Mouse (Mus musculus) hindbrain, embryonic 10.5 days (tissue): Measurements from ENCODE around the gene Exoc3l2. TPM values are rescaled to one million over a fixed set of nuclear protein-coding genes. Genes with fewer than 3 reads are reported as not detected.

Source experiments
- DNase-seq: peaks from one replicate; pipeline ENCODE4 v3.0.0-alpha.2; 2017; ENCODE audit warnings: low spot score
- H3K27ac ChIP-seq: fragments of 300-500 bp; sonication (generic); 2 replicates; pipeline ENCODE4 v1.5.1; 2016; ENCODE audit warnings: mild to moderate bottlenecking, moderate library complexity
- H3K27me3 ChIP-seq: fragments of 300-500 bp; sonication (generic); 2 replicates; pipeline ENCODE4 v1.6.1; 2016; ENCODE audit warnings: mild to moderate bottlenecking; ENCODE audit not compliant: poor library complexity, insufficient read depth, severe bottlenecking
- H3K36me3 ChIP-seq: fragments of 300-500 bp; sonication (generic); 2 replicates; pipeline ENCODE4 v1.6.1; 2016; ENCODE audit warnings: mild to moderate bottlenecking, moderate library complexity
- H3K4me1 ChIP-seq: fragments of 300-500 bp; sonication (generic); replicated peaks from 2 replicates; pipeline ENCODE4 v1.6.1; 2016; ENCODE audit warnings: mild to moderate bottlenecking
- H3K4me3 ChIP-seq: fragments of 300-500 bp; sonication (generic); 2 replicates; pipeline ENCODE4 v1.5.1; 2016; ENCODE audit warnings: mild to moderate bottlenecking, moderate library complexity
- H3K9me3 ChIP-seq: fragments of 300-500 bp; sonication (generic); 2 replicates; pipeline ENCODE4 v1.6.1; 2016; ENCODE audit warnings: mild to moderate bottlenecking, moderate library complexity
- WGBS: fragments of 180-500 bp; shearing (Covaris S2); methylation state at CpG from one replicate; pipeline ENCODE4 v1.1.7; 2016; 5-methylcytosine and 5-hydroxymethylcytosine counted together
- polyA plus RNA-seq: library from polyadenylated mRNA; unstranded; fragments of >200 nt; fragmentation: Nextera tagmentation; extraction: Ambion mirVana; gene quantifications from 2 replicates; pipeline ENCODE4 v1.2.1, GENCODE M21; 2016

Gene Exoc3l2
- polyA plus RNA-seq, 1 experiment from 2014 or later = 0.39 TPM

DNA sequence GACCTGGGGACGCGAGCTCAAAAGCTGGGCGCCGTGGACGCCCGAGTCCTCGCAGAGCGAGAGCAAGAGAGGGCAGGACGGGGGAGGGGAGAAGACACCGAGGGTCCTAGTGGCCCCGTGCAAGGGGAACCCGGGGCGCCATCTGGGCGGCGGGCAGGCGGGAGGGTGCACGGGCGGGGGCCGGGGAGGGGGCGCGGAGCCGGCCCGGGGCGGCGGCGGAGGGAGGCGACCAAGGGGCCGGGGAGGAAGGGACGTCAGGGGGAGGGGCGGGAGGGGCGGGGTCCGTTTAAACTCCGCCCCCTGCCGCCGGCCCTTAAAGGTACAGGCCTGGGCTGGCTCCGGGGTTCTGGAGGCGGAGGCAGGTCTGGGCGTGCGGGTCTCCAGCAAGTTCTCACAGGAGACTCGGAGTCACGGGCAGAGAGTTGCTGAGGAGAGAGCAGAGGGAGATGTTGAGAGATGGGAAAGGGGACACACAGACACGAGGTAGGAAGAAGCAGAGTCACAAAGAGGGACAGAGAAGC lies 4.5 kb upstream of the Exoc3l2 start, which contains the start of gene Mark4:
TSS of gene Mark4 (minus strand) at position 231 of the 521 bp plus-strand sequence.
- Histone ChIP-seq H3K4me1 (peaks cover 52% of the 10 kb centered on the region), H3K27ac (peak within 1 kb of the TSS; percentile 94), H3K9me3 (no peaks in the 10 kb centered on the region), H3K4me3 (peak within 1 kb of the TSS; percentile 99), H3K27me3 (peaks cover 14% of the 10 kb centered on the region), H3K36me3 (peaks cover 30% of the 10 kb centered on the region)
- DNase-seq = peak; percentile 90
- whole genome bisulfite sequencing = 2% methylated on average over 42 of the region's 42 CpGs

DNA sequence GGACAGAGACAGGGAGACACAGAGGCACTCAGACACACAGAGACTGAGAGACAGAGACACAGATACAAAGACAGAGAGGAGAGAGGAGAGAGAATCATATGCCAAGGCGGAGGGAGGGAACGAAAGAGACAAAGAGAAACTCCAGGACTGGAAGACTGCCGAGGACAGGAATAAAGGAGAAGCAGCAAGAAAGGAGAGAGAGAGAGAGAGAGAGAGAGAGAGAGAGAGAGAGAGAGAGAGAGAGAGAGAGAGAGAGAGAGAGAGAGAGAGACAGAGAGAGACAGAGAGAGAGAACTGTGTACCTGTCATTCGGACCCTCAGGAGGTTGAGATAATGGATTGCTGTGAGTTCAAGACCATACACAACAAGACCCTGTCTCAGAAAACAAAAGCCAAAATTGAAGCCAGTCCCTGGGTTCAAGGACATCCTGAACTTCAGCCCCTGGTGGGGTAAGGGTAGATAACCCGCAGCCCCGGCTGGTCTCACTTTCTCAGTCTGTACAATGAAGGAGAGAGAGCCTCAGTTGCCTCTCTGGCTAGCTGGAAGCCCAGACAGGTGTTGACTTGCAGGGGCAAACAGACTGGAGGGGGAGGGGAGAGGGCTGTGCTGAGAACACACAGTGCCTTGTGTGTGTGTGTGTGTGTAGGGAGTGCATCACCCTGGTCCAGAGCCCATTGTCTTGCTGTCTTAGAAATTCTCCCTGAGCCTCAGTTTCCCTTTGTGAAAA lies 3.8 kb upstream of the Exoc3l2 start:
- Histone ChIP-seq H3K27me3 (peaks cover 21% of the 10 kb centered on the region), H3K9me3 (no peaks in the 10 kb centered on the region), H3K27ac (peak overlapping the region; percentile 94), H3K36me3 (peaks cover 24% of the 10 kb centered on the region), H3K4me1 (peaks cover 52% of the 10 kb centered on the region), H3K4me3 (peak overlapping the region; percentile 99)
- no peak for DNase-seq
- 26% methylated on average over 6 of the region's 6 CpGs for WGBS

DNA sequence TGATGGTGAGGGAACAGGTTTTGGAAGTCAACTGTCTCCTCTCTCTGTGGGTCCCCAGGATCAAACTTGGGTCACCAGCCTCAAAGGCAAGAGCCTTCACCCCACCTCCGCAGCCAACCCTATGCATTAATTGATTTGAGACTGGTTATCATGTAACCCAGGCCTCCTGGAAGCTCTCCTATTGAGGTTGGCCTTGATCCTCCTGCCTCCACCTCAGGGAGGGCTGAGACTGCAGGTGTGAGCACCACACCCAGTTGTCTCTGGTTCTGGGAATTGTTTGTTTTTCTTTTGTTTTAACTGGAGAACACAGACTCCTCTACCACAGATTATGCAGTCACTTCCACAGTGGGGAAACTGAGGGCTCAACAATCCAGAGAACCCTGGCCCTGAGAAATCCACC lies 2.6 kb upstream of the Exoc3l2 start:
- H3K4me1 ChIP-seq = peaks cover 62% of the 10 kb centered on the region
- no peak for DNase-seq
- no peak overlapping the region for H3K4me3 ChIP-seq
- 68% methylated on average over 1 of the region's 1 CpGs for WGBS
- no peaks in the 10 kb centered on the region for H3K9me3 ChIP-seq
- no peak overlapping the region for H3K27ac ChIP-seq
- H3K36me3 ChIP-seq = peaks cover 12% of the 10 kb centered on the region
- peaks cover 33% of the 10 kb centered on the region for H3K27me3 ChIP-seq

DNA sequence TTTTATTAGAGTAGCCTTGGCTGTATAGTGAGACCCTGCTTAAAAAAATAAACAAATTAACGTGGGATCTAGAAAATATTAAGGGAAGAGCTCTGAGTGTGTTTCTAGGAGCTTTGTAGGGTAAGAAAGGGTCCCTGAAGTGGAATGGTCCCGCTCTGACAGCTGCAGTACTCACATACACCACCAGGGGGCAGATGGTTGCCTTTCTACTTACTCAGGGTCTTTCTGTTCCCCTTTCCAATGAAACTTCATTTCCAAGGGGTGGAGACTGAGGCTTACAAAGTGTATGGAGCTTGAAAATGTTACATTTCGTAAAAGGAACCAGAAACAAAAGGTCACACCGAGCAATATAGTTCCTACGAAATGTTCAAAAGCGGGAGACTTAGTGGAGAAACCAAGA lies 1.6 kb upstream of the Exoc3l2 start:
- Histone ChIP-seq H3K4me1 (peaks cover 52% of the 10 kb centered on the region), H3K27ac (no peak overlapping the region), H3K27me3 (peaks cover 43% of the 10 kb centered on the region), H3K36me3 (peaks cover 3% of the 10 kb centered on the region), H3K9me3 (no peaks in the 10 kb centered on the region), H3K4me3 (no peak overlapping the region)
- DNase-seq = peak; percentile 84
- 17% methylated on average over 6 of the region's 6 CpGs for WGBS

DNA sequence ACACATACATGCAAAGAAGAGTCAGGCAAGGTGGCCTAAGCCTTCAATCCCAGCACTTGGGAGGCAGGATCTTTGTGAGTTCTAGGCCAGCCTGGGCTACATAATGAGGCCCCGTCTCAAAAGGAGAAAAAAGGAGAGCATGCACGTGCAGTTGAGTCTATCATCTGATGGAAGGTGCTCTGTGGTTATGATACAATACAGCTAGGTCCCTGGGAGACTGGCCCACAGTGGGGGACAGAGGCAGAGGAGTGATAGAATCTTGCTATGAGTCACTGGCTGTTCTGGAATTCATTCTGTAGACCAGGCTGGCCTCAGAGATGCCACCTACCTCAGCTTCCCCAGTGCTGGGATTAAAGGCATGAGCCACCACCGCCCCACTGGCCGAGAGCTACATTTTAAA lies 688 bp upstream of the Exoc3l2 start:
- no peak for DNase-seq
- peaks cover 43% of the 10 kb centered on the region for H3K4me1 ChIP-seq
- no peak overlapping the region; the same call in 1 of the 2 replicates for H3K27ac ChIP-seq
- no peaks in the 10 kb centered on the region for H3K9me3 ChIP-seq
- peaks cover 52% of the 10 kb centered on the region for H3K27me3 ChIP-seq
- 58% methylated on average over 4 of the region's 4 CpGs for WGBS
- no peak overlapping the region for H3K4me3 ChIP-seq
- H3K36me3 ChIP-seq = no peaks in the 10 kb centered on the region

DNA sequence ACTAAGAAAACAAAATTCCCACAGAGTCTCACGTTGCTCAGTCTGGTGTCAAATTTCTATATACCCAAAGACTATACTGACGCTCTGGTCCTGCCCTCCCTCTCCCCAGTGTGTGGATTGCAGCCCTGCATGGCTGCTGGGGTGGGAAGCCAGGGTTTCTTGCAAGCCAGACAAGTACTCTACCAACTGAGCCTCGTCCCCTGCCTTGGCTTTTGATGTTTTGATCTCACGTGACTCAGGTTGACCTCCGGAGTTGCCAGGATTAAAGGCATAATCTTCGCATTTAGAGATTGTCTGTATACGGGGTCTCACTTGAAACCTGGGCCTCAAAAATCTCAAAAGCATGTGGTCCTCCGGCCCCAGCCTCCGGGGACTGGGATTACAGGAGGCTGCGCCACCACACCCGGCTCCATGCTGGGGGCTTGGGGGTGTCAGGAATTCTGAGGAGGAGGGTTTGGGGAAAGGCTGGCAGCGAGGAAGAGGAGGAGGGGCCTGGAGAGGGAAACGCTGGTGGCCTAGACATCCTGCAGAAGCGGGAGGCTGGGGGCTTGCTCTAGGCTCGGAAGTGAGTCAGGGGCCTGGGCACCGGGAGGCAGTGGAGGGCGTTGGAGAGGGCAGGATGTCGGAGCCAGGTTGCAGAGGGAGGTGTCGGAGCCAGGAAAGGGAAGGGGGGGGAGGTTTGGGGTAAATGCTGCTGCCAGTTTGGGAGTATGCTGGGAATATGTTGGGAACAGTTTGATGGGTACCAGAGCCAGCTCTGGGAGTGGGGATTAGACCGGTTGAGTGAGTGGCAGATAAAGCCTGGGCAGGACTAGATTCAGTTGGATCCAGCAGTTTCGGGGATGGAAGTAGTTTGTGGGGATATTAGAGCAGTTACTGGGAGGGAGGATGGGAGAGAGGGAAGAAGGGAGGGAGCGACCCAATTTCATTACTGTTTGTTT lies 1.5 kb downstream of the Exoc3l2 start:
- H3K4me3 ChIP-seq = peak overlapping the region; percentile 32
- DNase-seq = no peak
- no peaks in the 10 kb centered on the region for H3K9me3 ChIP-seq
- H3K27me3 ChIP-seq = peaks cover 74% of the 10 kb centered on the region
- WGBS = 12% methylated on average over 22 of the region's 22 CpGs
- H3K36me3 ChIP-seq = no peaks in the 10 kb centered on the region
- peaks cover 31% of the 10 kb centered on the region for H3K4me1 ChIP-seq
- peak overlapping the region; percentile 60; the same call in 1 of the 2 replicates for H3K27ac ChIP-seq

DNA sequence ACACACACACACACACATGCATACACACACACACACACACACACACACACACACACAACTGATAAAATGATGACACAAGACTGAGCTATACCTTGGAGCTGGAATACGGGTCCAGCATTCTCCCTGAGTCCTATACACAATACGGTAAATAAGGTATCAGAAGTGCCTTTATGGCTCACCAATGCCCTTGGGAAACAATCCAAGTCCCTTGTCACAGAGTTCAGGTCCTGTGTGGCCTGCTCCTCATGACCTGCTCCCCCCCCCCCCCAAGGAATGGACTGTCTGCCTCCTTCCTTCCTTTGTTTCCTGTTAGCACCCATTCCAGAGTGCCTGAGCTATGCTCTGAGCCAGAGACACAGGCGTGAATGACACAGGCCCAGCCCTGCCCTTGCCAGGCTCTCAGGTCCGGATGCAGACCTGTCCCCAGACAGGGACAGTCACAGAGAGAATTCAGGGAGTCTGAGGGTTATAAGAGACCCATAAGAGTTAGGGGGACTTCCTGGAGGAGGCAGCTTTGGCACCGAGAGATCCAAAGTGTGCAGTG lies 3.5 kb downstream of the Exoc3l2 start:
- no peak overlapping the region for H3K27ac ChIP-seq
- H3K4me3 ChIP-seq = no peak overlapping the region
- H3K36me3 ChIP-seq = no peaks in the 10 kb centered on the region
- H3K4me1 ChIP-seq = peaks cover 36% of the 10 kb centered on the region
- WGBS = 62% methylated on average over 5 of the region's 5 CpGs
- no peaks in the 10 kb centered on the region for H3K9me3 ChIP-seq
- peaks cover 95% of the 10 kb centered on the region for H3K27me3 ChIP-seq
- no peak for DNase-seq

DNA sequence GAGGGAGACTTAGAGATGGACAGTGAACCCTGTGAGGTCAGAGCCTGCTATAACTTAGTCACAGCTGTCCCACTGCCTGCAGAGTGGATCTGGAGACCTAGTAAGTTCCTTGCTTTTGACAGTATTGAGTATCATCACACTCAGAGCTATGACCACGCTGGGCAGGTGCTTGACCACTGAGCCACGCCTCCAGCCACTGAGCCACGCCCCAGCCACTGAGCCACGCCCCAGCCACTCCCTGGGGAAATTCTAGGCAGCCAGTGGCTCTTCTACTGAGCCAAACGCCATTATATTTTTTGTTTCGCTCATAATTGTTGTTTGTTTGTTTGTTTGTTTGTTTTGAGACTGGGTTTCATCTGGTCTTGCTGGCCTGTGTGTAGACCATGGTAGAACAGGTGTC lies 4.5 kb downstream of the Exoc3l2 start:
- 40% methylated on average over 6 of the region's 6 CpGs for WGBS
- Histone ChIP-seq H3K27ac (no peak overlapping the region), H3K36me3 (no peaks in the 10 kb centered on the region), H3K27me3 (peaks cover 100% of the 10 kb centered on the region), H3K4me3 (no peak overlapping the region), H3K4me1 (peaks cover 31% of the 10 kb centered on the region), H3K9me3 (no peaks in the 10 kb centered on the region)
- no peak for DNase-seq

DNA sequence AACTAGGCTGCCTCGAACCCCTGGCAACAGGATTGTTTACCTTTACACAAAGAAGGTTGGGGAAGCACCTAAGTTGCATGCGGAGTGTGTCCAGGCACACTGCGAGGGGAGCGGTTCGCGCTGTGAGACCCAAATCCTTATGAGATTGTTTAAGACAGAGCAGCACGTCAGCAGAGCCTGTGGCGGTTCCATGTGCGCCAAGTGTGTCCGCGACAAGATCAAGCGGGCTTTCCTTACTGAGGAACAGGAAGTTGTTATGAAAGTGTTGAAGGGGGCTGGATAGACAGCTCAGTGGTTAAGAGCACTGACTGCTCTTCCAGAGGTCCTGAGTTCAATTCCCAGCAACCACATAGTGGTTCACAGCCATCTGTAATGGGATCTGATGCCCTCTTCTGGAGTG lies 5.1 kb downstream of the Exoc3l2 start:
- DNase-seq = no peak
- H3K4me1 ChIP-seq = peaks cover 24% of the 10 kb centered on the region
- no peak overlapping the region for H3K27ac ChIP-seq
- H3K27me3 ChIP-seq = peaks cover 100% of the 10 kb centered on the region
- no peak overlapping the region for H3K4me3 ChIP-seq
- 70% methylated on average over 12 of the region's 12 CpGs for WGBS
- no peaks in the 10 kb centered on the region for H3K9me3 ChIP-seq
- no peaks in the 10 kb centered on the region for H3K36me3 ChIP-seq

DNA sequence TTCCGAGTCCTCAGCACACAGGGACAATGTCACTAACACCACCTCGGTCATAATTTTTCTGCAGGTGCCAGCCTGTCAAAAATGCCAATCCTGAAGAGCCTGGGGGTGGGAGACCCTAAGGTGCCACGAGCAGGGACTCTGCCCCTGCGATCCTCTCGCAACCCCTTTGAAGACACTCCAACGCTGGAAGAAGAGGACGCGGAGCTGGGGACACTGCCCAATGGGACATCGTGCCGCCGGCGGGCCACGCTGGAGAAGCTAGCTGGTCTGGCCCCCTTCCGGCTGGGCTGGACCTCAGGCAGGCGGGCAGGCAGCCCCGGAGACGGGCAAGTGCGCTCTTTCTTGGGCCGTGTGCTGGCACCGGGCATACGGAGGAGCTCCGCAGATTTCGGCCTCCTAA lies 6.3 kb downstream of the Exoc3l2 start:
- 20% methylated on average over 23 of the region's 23 CpGs for WGBS
- H3K4me3 ChIP-seq = peak overlapping the region; percentile 3; the same call in 1 of the 2 replicates
- DNase-seq = no peak

DNA sequence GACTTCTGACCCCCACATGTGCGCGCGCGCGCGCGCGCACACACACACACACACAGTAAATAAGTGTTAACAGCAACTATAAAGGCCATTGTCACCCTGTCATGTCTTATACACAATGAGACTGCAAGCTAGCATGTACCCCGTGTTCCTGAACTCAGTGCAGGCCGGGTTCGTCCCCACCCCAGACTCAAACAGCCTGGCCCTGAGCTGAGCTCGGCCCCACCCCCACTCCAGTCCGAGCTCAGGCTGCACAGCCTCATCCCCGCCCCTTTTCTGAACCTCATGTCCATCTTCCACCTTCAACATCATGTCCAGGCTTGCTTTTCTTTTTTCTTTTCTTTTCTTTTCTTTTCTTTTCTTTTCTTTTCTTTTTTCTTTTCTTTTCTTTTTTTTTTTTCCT lies 7.2 kb downstream of the Exoc3l2 start:
- Histone ChIP-seq H3K27ac (no peak overlapping the region), H3K4me3 (no peak overlapping the region), H3K4me1 (peaks cover 24% of the 10 kb centered on the region), H3K27me3 (peaks cover 100% of the 10 kb centered on the region), H3K9me3 (0 out of 2 replicates have a peak, but pooled peaks cover 2% of the 10 kb centered on the region), H3K36me3 (no peaks in the 10 kb centered on the region)
- DNase-seq = no peak
- 9% methylated on average over 14 of the region's 14 CpGs for WGBS

More for the DNA sequence above, 6.3 kb downstream of the Exoc3l2 start:
- H3K27ac ChIP-seq = no peak overlapping the region
- H3K4me1 ChIP-seq = peaks cover 30% of the 10 kb centered on the region
- no peaks in the 10 kb centered on the region for H3K9me3 ChIP-seq
- peaks cover 100% of the 10 kb centered on the region for H3K27me3 ChIP-seq
- H3K36me3 ChIP-seq = no peaks in the 10 kb centered on the region

DNA sequence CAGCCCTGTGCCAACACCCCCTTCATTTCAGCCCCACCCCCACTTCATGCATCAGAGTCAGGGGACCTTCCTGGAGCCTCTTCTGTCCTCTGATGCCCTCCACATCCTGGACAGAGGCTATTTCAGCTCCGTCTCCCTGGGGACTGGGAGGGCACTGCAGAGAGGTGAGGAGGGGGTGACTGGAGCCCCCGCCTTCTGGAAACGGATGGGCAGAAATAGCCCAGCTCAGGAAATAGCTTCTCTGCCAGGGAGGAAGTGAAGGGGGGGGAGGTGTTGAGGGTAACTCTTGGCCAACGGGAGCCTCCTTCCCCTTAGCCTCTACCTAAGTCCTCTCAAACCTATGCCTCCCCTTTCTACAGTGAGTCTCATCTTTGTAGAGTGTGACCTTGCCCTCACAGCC lies 9.3 kb downstream of the Exoc3l2 start:
- no peak for DNase-seq
- WGBS = 54% methylated on average over 4 of the region's 4 CpGs
- peaks cover 99% of the 10 kb centered on the region for H3K27me3 ChIP-seq

More for the DNA sequence above, 9.3 kb downstream of the Exoc3l2 start:
- Histone ChIP-seq H3K36me3 (no peaks in the 10 kb centered on the region), H3K4me3 (no peak overlapping the region), H3K9me3 (0 out of 2 replicates have a peak, but pooled peaks cover 2% of the 10 kb centered on the region), H3K4me1 (peaks cover 24% of the 10 kb centered on the region), H3K27ac (no peak overlapping the region)
